Comparison of ENCODE assay signal across 23 mouse cellular contexts in genomic region chr17:64983480-64983879, GRCm38 (mm10).
DNase-seq lines count a peak whose midpoint lies in the region; ATAC-seq and TF ChIP-seq lines count a peak whose summit lies in the region.
"Had no signal": no experiment of that assay in that cellular context is flagged by ENCODE, and none has a peak within 500 bp of the region (broad histone marks: within the 10 kb centered on the region; RNA-seq: fewer than 3 reads in every experiment).

No protein-coding gene starts in this region.

- no peak for TF ChIP-seq CTCF in kidney, postnatal 0 days (IDR thresholded peaks at IDR 0.05; ENCODE audit: low read depth)
- no peak for TF ChIP-seq CTCF in CH12.LX (conservative IDR thresholded peaks at IDR 0.05 in 1 of 2, IDR thresholded peaks at IDR 0.05 in 1 of 2; ENCODE audit: low read depth in 2 of 2, low read length in 2 of 2)

- no peak overlapping the region for H3K4me3 ChIP-seq in forebrain, embryonic 11.5 days (ENCODE audit: low read depth, low read length)
- H3K4me3 ChIP-seq in forebrain, embryonic 13.5 days, result no peak overlapping the region
- no peak overlapping the region for H3K4me3 ChIP-seq in kidney, postnatal 0 days (replicated peaks; ENCODE audit: low read depth, low read length)
- no peak overlapping the region for H3K4me3 ChIP-seq in CH12.LX (replicated peaks in 1 of 3; ENCODE audit: low read depth in 2 of 3, low read length in 2 of 3, poor library complexity in 1 of 3)
- H3K4me3 ChIP-seq: embryonic facial prominence, embryonic 12.5 days; forebrain, embryonic 12.5 days; hindbrain, embryonic 10.5 days had no signal

- dilution Hi-C loops in CH12.LX (cut with MboI; ENCODE audit: extremely low pct_ligation_motif_present, extremely low pct_unique_long_range_greater_than_20kb, low sequenced_read_pairs), result no loop called here

- TF ChIP-seq POLR2A in CH12.LX (IDR thresholded peaks at IDR 0.05; ENCODE audit: low read depth, low read length), result no peak

- no peak overlapping the region for H3K4me2 ChIP-seq in forebrain, embryonic 11.5 days (ENCODE audit: low read depth, low read length, severe bottlenecking)
- no peak overlapping the region for H3K4me2 ChIP-seq in forebrain, embryonic 13.5 days
- H3K4me2 ChIP-seq in kidney, postnatal 0 days (ENCODE audit: low read length), result no peak overlapping the region
- H3K4me2 ChIP-seq in CH12.LX (ENCODE audit: insufficient read depth, low read depth, poor library complexity, severe bottlenecking), result no peak overlapping the region
- H3K4me2 ChIP-seq: embryonic facial prominence, embryonic 12.5 days; forebrain, embryonic 12.5 days; heart, embryonic 11.5 days had no signal

- no peaks in the 10 kb centered on the region for H3K36me3 ChIP-seq in forebrain, embryonic 11.5 days (ENCODE audit: control insufficient read depth, insufficient read depth, low read length)
- H3K36me3 ChIP-seq in forebrain, embryonic 13.5 days (ENCODE audit: poor library complexity, severe bottlenecking), result no peaks in the 10 kb centered on the region
- no peaks in the 10 kb centered on the region for H3K36me3 ChIP-seq in kidney, postnatal 0 days (ENCODE audit: insufficient read depth, low read length)
- no peaks in the 10 kb centered on the region for H3K36me3 ChIP-seq in CH12.LX (replicated peaks in 1 of 2; ENCODE audit: control insufficient read depth in 1 of 2, insufficient read depth in 1 of 2, low read length in 1 of 2)
- H3K36me3 ChIP-seq: embryonic facial prominence, embryonic 12.5 days; forebrain, embryonic 12.5 days; hindbrain, embryonic 10.5 days had no signal

- DNase-seq in forebrain, embryonic 11.5 days (ENCODE audit: low spot score), result no peak
- DNase-seq in kidney, postnatal 0 days (ENCODE audit: low spot score), result peak; percentile 18
- DNase-seq in kidney, adult 8-10 months, result no peak
- peak; percentile 67 for DNase-seq in CH12.LX (ENCODE audit: extremely low read depth)
- DNase-seq in telencephalon, adult 2 months (ENCODE audit: low read depth, low spot score), result peak; percentile 15
- no peak for DNase-seq in cerebellum, adult 9-10 months
- DNase-seq: adrenal gland, adult 2 months; adrenal gland, postnatal 25 days; B cell, adult 2 months; cerebellum, adult 11 months; cerebellum, adult 8-10 months; cerebellum, postnatal 25 days; forebrain, postnatal 0 days; gastrocnemius, postnatal 36 days; heart, adult 18-20 months had no signal

- TF ChIP-seq RAD21 in CH12.LX (IDR thresholded peaks at IDR 0.05; ENCODE audit: low read depth, low read length), result no peak

- WGBS in forebrain, embryonic 11.5 days, result 80% methylated on average over 2 of the region's 2 CpGs
- WGBS in forebrain, embryonic 13.5 days, result 80% methylated on average over 2 of the region's 2 CpGs
- WGBS in kidney, postnatal 0 days, result 70% methylated on average over 2 of the region's 2 CpGs

- no peaks in the 10 kb centered on the region for H3K9me3 ChIP-seq in forebrain, embryonic 11.5 days (ENCODE audit: control insufficient read depth, low read length)
- H3K9me3 ChIP-seq in forebrain, embryonic 13.5 days (replicated peaks), result no peaks in the 10 kb centered on the region
- no peaks in the 10 kb centered on the region for H3K9me3 ChIP-seq in kidney, postnatal 0 days (replicated peaks; ENCODE audit: low read length)
- H3K9me3 ChIP-seq in CH12.LX (replicated peaks; ENCODE audit: low read length), result no peaks in the 10 kb centered on the region
- H3K9me3 ChIP-seq: embryonic facial prominence, embryonic 12.5 days; forebrain, embryonic 12.5 days; hindbrain, embryonic 10.5 days had no signal

- no peak overlapping the region for H3K27ac ChIP-seq in forebrain, embryonic 11.5 days (ENCODE audit: low read depth, low read length)
- no peak overlapping the region for H3K27ac ChIP-seq in forebrain, embryonic 13.5 days
- no peak overlapping the region for H3K27ac ChIP-seq in kidney, postnatal 0 days
- no peak overlapping the region for H3K27ac ChIP-seq in CH12.LX (ENCODE audit: insufficient read depth, low read depth)
- H3K27ac ChIP-seq: embryonic facial prominence, embryonic 12.5 days; forebrain, embryonic 12.5 days; hindbrain, embryonic 10.5 days had no signal

- ATAC-seq in forebrain, embryonic 11.5 days (replicated peaks; ENCODE audit: low FRiP score), result 0 out of 2 replicates have a peak, but pooled peaks have one; percentile 21
- ATAC-seq in forebrain, embryonic 13.5 days, result no peak
- no peak for ATAC-seq in kidney, postnatal 0 days (replicated peaks; ENCODE audit: low FRiP score, low read depth)
- ATAC-seq: forebrain, postnatal 0 days; hindbrain, embryonic 16.5 days; inflammation-experienced regulatory T-cells, adult 6 months; intestine, postnatal 0 days had no signal

- H3K4me1 ChIP-seq in forebrain, embryonic 11.5 days (replicated peaks; ENCODE audit: control insufficient read depth, insufficient read depth, low read length), result no peaks in the 10 kb centered on the region
- H3K4me1 ChIP-seq in forebrain, embryonic 13.5 days, result no peaks in the 10 kb centered on the region
- H3K4me1 ChIP-seq in kidney, postnatal 0 days (replicated peaks; ENCODE audit: insufficient read depth, low read length), result no peaks in the 10 kb centered on the region
- H3K4me1 ChIP-seq in CH12.LX (ENCODE audit: control insufficient read depth in 1 of 2, insufficient read depth in 2 of 2), result peaks cover 0 to 32% of the 10 kb centered on the region in 2 experiments; a peak in 2 of 4 replicates
- H3K4me1 ChIP-seq: embryonic facial prominence, embryonic 12.5 days; forebrain, embryonic 12.5 days; hindbrain, embryonic 10.5 days had no signal

- no peaks in the 10 kb centered on the region for H3K27me3 ChIP-seq in forebrain, embryonic 11.5 days (ENCODE audit: control insufficient read depth, insufficient read depth, low read length)
- no peaks in the 10 kb centered on the region for H3K27me3 ChIP-seq in forebrain, embryonic 13.5 days
- H3K27me3 ChIP-seq in kidney, postnatal 0 days (ENCODE audit: insufficient read depth, low read length), result no peaks in the 10 kb centered on the region
- H3K27me3 ChIP-seq in CH12.LX (replicated peaks), result no peaks in the 10 kb centered on the region
- H3K27me3 ChIP-seq: embryonic facial prominence, embryonic 12.5 days; forebrain, embryonic 12.5 days had no signal

- H3K9ac ChIP-seq in forebrain, embryonic 11.5 days (ENCODE audit: low read length), result no peak overlapping the region
- no peak overlapping the region for H3K9ac ChIP-seq in forebrain, embryonic 13.5 days
- H3K9ac ChIP-seq in kidney, postnatal 0 days (ENCODE audit: low read depth, low read length), result no peak overlapping the region
- no peak overlapping the region for H3K9ac ChIP-seq in CH12.LX (ENCODE audit: insufficient read depth, low read depth)
- H3K9ac ChIP-seq: embryonic facial prominence, embryonic 12.5 days; forebrain, embryonic 12.5 days; forebrain, postnatal 0 days had no signal

- in situ Hi-C loops in CH12.LX (cut with MboI; ENCODE audit: low pct_ligation_motif_present, low pct_unique_long_range_greater_than_20kb, low sequenced_read_pairs), result no loop called here

- peak; percentile 29; the same call in 1 of the 2 replicates for TF ChIP-seq EP300 in CH12.LX (IDR thresholded peaks at IDR 0.05; ENCODE audit: low read length)

- H3K79me2 ChIP-seq in CH12.LX (replicated peaks; ENCODE audit: control insufficient read depth, extremely low read depth, insufficient read depth, poor library complexity, severe bottlenecking), result no peaks in the 10 kb centered on the region

TF ChIP-seq in CH12.LX, 34 proteins besides CTCF, POLR2A, EP300 and RAD21:
- TF ChIP-seq ETS1 (conservative IDR thresholded peaks at IDR 0.05; ENCODE audit: low read depth, low read length) (peak; percentile 52), BHLHE40 (IDR thresholded peaks at IDR 0.05; ENCODE audit: low read depth, low read length) (no peak), ELF1 (IDR thresholded peaks at IDR 0.05; ENCODE audit: low read depth, low read length) (no peak), MAX (IDR thresholded peaks at IDR 0.05; ENCODE audit: low read length) (no peak), ZC3H11A (IDR thresholded peaks at IDR 0.05; ENCODE audit: low read depth, low read length) (no peak), SIN3A (IDR thresholded peaks at IDR 0.05; ENCODE audit: low read length) (no peak), GABPA (IDR thresholded peaks at IDR 0.05; ENCODE audit: insufficient replicate concordance, low read depth, low read length) (no peak)

Comparison
In these comparisons a context has a peak if more than half of its experiments do, and no peak if none do; other contexts are left out.
1. DNase-seq: peak in kidney, postnatal 0 days (single experiment), CH12.LX (single experiment) and telencephalon, adult 2 months (single experiment); none in forebrain, embryonic 11.5 days (single experiment), kidney, adult 8-10 months (0 of 2) and cerebellum, adult 9-10 months (single experiment).